Mouse (Mus musculus): ENCODE data around the gene Ascc2. TPM values are rescaled to one million over a fixed set of nuclear protein-coding genes. Genes with fewer than 3 reads are reported as not detected.
"Not testable (repeated sequence)": the region's sequence is repeated elsewhere in the genome, so short reads cannot be mapped to it uniquely, and the experiment has no call there.

The Ascc2 gene
- polyA plus RNA-seq, 1 experiment: 54.5 TPM

- H3K36me3 ChIP-seq (ENCODE audit: control insufficient read depth, insufficient read depth, low read length): no peaks in the 10 kb centered on the region
- no peaks in the 10 kb centered on the region for H3K27me3 ChIP-seq (ENCODE audit: control insufficient read depth, insufficient read depth, low read length)
- H3K27ac ChIP-seq (ENCODE audit: control insufficient read depth, insufficient read depth, low read depth, low read length): peak overlapping the region; percentile 67
- H3K4me1 ChIP-seq (ENCODE audit: control insufficient read depth, insufficient read depth, low read length): peaks cover 6% of the 10 kb centered on the region
- H3K4me3 ChIP-seq (ENCODE audit: control insufficient read depth, low read depth, low read length): peak overlapping the region; percentile 92
- TF ChIP-seq POLR2A (IDR thresholded peaks at IDR 0.05; ENCODE audit: control insufficient read depth, low read depth, low read length): no peak
- TF ChIP-seq CTCF (IDR thresholded peaks at IDR 0.05; ENCODE audit: control insufficient read depth, insufficient read depth, insufficient replicate concordance, low read depth, low read length): no peak
Observed at GRCm38 (mm10) chr11:4705178-4705577, 67.6 kb downstream of the Ascc2 start.

- not testable (repeated sequence) for H3K4me3 ChIP-seq (ENCODE audit: control insufficient read depth, low read depth, low read length); H3K36me3 ChIP-seq (ENCODE audit: control insufficient read depth, insufficient read depth, low read length); H3K27ac ChIP-seq (ENCODE audit: control insufficient read depth, insufficient read depth, low read depth, low read length); H3K27me3 ChIP-seq (ENCODE audit: control insufficient read depth, insufficient read depth, low read length); H3K4me1 ChIP-seq (ENCODE audit: control insufficient read depth, insufficient read depth, low read length)
Observed at GRCm38 (mm10) chr11:4710188-4710587, 72.6 kb downstream of the Ascc2 start.

- no peak overlapping the region for H3K27ac ChIP-seq (ENCODE audit: control insufficient read depth, insufficient read depth, low read depth, low read length)
- TF ChIP-seq CTCF (IDR thresholded peaks at IDR 0.05; ENCODE audit: control insufficient read depth, insufficient read depth, insufficient replicate concordance, low read depth, low read length) (no peak), POLR2A (IDR thresholded peaks at IDR 0.05; ENCODE audit: control insufficient read depth, low read depth, low read length) (no peak)
- no peaks in the 10 kb centered on the region for H3K4me1 ChIP-seq (ENCODE audit: control insufficient read depth, insufficient read depth, low read length)
- H3K27me3 ChIP-seq (ENCODE audit: control insufficient read depth, insufficient read depth, low read length): no peaks in the 10 kb centered on the region
- H3K36me3 ChIP-seq (ENCODE audit: control insufficient read depth, insufficient read depth, low read length): no peaks in the 10 kb centered on the region
- H3K4me3 ChIP-seq (ENCODE audit: control insufficient read depth, low read depth, low read length): no peak overlapping the region
Observed at GRCm38 (mm10) chr11:4712822-4713221, 75.3 kb downstream of the Ascc2 start.

DNA sequence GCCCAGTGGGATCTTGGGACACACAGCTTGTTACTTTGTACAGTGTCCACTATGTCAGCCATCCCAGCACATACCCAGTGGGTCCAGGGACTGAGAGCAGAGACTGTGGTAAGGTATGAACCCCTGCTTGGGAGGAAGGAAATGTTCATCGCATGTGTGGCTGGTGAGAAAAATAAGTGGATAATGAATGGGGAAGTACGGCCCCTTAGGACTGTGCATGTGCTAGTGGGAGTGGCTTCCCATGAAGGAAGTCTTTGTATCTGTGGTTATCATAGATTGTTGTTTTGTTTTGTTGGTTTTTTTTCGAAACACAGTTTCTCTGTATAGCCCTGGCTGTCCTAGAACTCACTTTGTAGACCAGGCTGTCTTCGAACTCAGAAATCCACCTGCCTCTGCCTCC is 77.2 kb downstream of the Ascc2 start:
- Histone ChIP-seq H3K36me3 (ENCODE audit: control insufficient read depth, insufficient read depth, low read length) (no peaks in the 10 kb centered on the region), H3K27ac (ENCODE audit: control insufficient read depth, insufficient read depth, low read depth, low read length) (no peak overlapping the region), H3K27me3 (ENCODE audit: control insufficient read depth, insufficient read depth, low read length) (no peaks in the 10 kb centered on the region), H3K4me3 (ENCODE audit: control insufficient read depth, low read depth, low read length) (no peak overlapping the region), H3K4me1 (ENCODE audit: control insufficient read depth, insufficient read depth, low read length) (peaks cover 2% of the 10 kb centered on the region; the same call in 1 of the 2 replicates)
- TF ChIP-seq CTCF (IDR thresholded peaks at IDR 0.05; ENCODE audit: control insufficient read depth, insufficient read depth, insufficient replicate concordance, low read depth, low read length) (no peak), POLR2A (IDR thresholded peaks at IDR 0.05; ENCODE audit: control insufficient read depth, low read depth, low read length) (no peak)

DNA sequence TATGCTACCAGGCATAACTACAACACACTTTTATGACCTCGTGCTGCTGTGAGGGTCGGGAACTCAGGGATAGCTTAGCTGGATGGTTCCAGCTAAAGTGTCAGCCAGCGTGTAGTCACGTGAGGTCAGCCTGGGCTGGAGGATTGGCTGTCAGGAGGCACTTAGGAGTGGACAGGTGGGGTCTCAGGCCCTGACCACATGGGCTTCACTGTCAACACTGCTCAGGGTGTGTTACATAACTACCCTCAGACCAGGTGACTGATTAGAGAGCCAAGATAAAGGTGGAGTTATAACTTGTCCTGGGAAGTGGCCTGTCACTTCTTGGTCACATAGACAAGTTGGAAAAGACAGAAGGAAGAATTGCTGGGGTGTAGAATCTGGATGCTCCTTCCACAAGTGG is 78.0 kb downstream of the Ascc2 start:
- Histone ChIP-seq H3K27me3 (ENCODE audit: control insufficient read depth, insufficient read depth, low read length) (no peaks in the 10 kb centered on the region), H3K4me3 (ENCODE audit: control insufficient read depth, low read depth, low read length) (no peak overlapping the region), H3K4me1 (ENCODE audit: control insufficient read depth, insufficient read depth, low read length) (peaks cover 2% of the 10 kb centered on the region; the same call in 1 of the 2 replicates), H3K36me3 (ENCODE audit: control insufficient read depth, insufficient read depth, low read length) (no peaks in the 10 kb centered on the region), H3K27ac (ENCODE audit: control insufficient read depth, insufficient read depth, low read depth, low read length) (no peak overlapping the region)
- no peak for TF ChIP-seq POLR2A (IDR thresholded peaks at IDR 0.05; ENCODE audit: control insufficient read depth, low read depth, low read length)
- TF ChIP-seq CTCF (IDR thresholded peaks at IDR 0.05; ENCODE audit: control insufficient read depth, insufficient read depth, insufficient replicate concordance, low read depth, low read length): no peak

DNA sequence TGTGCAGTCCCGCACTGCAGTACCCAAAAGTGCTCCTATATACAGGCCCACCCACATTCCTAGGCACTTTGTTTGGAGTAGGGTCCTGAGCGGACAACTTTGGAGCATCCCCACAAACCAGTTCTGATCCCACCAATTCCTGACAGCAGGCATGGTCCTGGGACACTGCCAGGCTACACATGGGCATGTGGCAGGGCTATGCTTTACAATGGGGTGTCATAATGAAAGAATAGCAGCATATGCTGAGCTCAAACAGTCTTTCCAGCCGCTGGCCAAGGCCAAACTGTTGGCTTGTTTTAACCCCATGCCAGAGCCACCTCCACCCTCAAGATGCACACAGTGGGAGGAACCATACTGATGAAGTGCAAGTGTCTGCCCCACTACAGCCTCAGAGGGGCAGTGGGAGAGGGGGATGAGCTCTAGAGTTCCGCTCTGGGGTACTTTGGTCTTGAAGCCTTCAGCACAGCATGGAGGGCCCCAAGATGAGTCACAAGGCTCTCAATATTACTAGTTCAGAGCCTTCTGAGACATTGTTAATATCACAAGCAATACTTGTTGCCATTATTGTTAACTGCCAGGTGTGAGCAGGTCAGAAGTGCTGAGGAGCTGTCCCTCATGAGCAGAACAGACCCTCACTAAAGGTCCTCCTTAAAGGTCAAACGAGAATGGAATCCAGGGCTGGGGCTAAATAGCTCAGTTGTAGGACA is 79.1 kb downstream of the Ascc2 start:
- no peak for TF ChIP-seq CTCF (IDR thresholded peaks at IDR 0.05; ENCODE audit: control insufficient read depth, insufficient read depth, insufficient replicate concordance, low read depth, low read length)
- no peak for TF ChIP-seq POLR2A (IDR thresholded peaks at IDR 0.05; ENCODE audit: control insufficient read depth, low read depth, low read length)
- Histone ChIP-seq H3K4me3 (ENCODE audit: control insufficient read depth, low read depth, low read length) (no peak overlapping the region), H3K27ac (ENCODE audit: control insufficient read depth, insufficient read depth, low read depth, low read length) (no peak overlapping the region), H3K36me3 (ENCODE audit: control insufficient read depth, insufficient read depth, low read length) (no peaks in the 10 kb centered on the region), H3K4me1 (ENCODE audit: control insufficient read depth, insufficient read depth, low read length) (peaks cover 2% of the 10 kb centered on the region; the same call in 1 of the 2 replicates), H3K27me3 (ENCODE audit: control insufficient read depth, insufficient read depth, low read length) (no peaks in the 10 kb centered on the region)

GRCm38 (mm10) chr11:4718548-4718947 is 81.0 kb downstream of the Ascc2 start:
- no peaks in the 10 kb centered on the region for H3K36me3 ChIP-seq (ENCODE audit: control insufficient read depth, insufficient read depth, low read length)
- TF ChIP-seq CTCF (IDR thresholded peaks at IDR 0.05; ENCODE audit: control insufficient read depth, insufficient read depth, insufficient replicate concordance, low read depth, low read length): no peak
- TF ChIP-seq POLR2A (IDR thresholded peaks at IDR 0.05; ENCODE audit: control insufficient read depth, low read depth, low read length): no peak

More at GRCm38 (mm10) chr11:4718548-4718947, 81.0 kb downstream of the Ascc2 start:
- H3K27ac ChIP-seq (ENCODE audit: control insufficient read depth, insufficient read depth, low read depth, low read length): peak overlapping the region; percentile 59
- peaks cover 2% of the 10 kb centered on the region; the same call in 1 of the 2 replicates for H3K4me1 ChIP-seq (ENCODE audit: control insufficient read depth, insufficient read depth, low read length)
- no peaks in the 10 kb centered on the region for H3K27me3 ChIP-seq (ENCODE audit: control insufficient read depth, insufficient read depth, low read length)
- H3K4me3 ChIP-seq (ENCODE audit: control insufficient read depth, low read depth, low read length): no peak overlapping the region
